Comparison of ENCODE assay signal across 9 mouse cellular contexts in the genomic region with DNA sequence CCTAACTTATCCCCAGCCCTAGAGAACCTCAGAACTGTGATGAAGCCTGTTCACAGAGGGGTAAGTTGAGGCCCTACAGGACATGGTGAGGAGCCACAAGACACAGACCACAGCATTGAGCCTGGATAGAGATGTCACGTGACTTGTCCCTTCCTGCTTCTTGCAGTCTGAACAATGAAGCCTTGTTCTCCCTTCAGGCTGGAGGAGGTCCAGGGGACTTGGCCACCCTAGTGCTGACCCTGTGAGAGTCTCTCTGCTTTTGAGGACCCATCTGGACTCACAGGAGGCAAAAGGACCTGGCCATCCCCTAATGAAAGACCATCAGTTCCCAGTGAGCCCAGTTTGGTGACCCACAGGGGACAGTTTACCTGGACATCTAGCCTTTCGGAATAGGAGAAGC. TPM values are rescaled to one million over a fixed set of nuclear protein-coding genes. Genes with fewer than 3 reads are reported as not detected.
DNase-seq lines count a peak whose midpoint lies in the region; ATAC-seq lines count a peak whose summit lies in the region.
"Had no signal": no experiment of that assay in that cellular context is flagged by ENCODE, and none has a peak within 500 bp of the region (broad histone marks: within the 10 kb centered on the region; RNA-seq: fewer than 3 reads in every experiment).

No protein-coding gene starts in this region.

- H3K4me1 ChIP-seq in heart, embryonic 13.5 days, result peaks cover 43% of the 10 kb centered on the region
- H3K4me1 ChIP-seq in heart, embryonic 11.5 days (ENCODE audit: control insufficient read depth, insufficient read depth, low read length), result peaks cover 11% of the 10 kb centered on the region; the same call in 1 of the 2 replicates
- peaks cover 23% of the 10 kb centered on the region for H3K4me1 ChIP-seq in intestine, embryonic 16.5 days (ENCODE audit: control insufficient read depth, insufficient read depth, low read length)

- WGBS in heart, embryonic 13.5 days, result 62% methylated on average over 2 of the region's 2 CpGs
- WGBS in heart, embryonic 11.5 days (ENCODE audit: insufficient replicate concordance), result 56% methylated on average over 2 of the region's 2 CpGs
- WGBS in intestine, embryonic 16.5 days, result 72% methylated on average over 2 of the region's 2 CpGs

- peak; percentile 31 to 62 for DNase-seq in right cerebral cortex, adult 2 months (ENCODE audit: low spot score in 2 of 2)
- no peak for DNase-seq in right cerebral cortex, postnatal 25 days
- DNase-seq in layer of hippocampus, postnatal 10 days (ENCODE audit: low spot score in 2 of 2), result peak; percentile 51 to 52
- DNase-seq in thymus, postnatal 10 days (ENCODE audit: low spot score in 2 of 2), result no peak

- H3K4me2 ChIP-seq in heart, embryonic 13.5 days, result no peak overlapping the region
- H3K4me2 ChIP-seq in heart, embryonic 11.5 days, result no peak overlapping the region
- H3K4me2 ChIP-seq in intestine, embryonic 16.5 days (ENCODE audit: low read depth, low read length), result no peak overlapping the region
- H3K4me2 ChIP-seq: embryonic facial prominence, embryonic 13.5 days had no signal

- H3K9ac ChIP-seq in heart, embryonic 13.5 days, result no peak overlapping the region
- no peak overlapping the region for H3K9ac ChIP-seq in heart, embryonic 11.5 days (ENCODE audit: low read depth, low read length)
- H3K9ac ChIP-seq in intestine, embryonic 16.5 days (ENCODE audit: low read depth, low read length), result no peak overlapping the region
- H3K9ac ChIP-seq: embryonic facial prominence, embryonic 13.5 days had no signal

- 0 out of 2 replicates have a peak overlapping the region, but pooled peaks have one; percentile 8 for H3K27ac ChIP-seq in heart, embryonic 13.5 days (replicated peaks)
- no peak overlapping the region for H3K27ac ChIP-seq in heart, embryonic 11.5 days (ENCODE audit: low read depth, low read length)
- no peak overlapping the region for H3K27ac ChIP-seq in intestine, embryonic 16.5 days (ENCODE audit: low read length)
- H3K27ac ChIP-seq: embryonic facial prominence, embryonic 13.5 days had no signal

- no peak overlapping the region for H3K4me3 ChIP-seq in heart, embryonic 13.5 days
- H3K4me3 ChIP-seq in heart, embryonic 11.5 days (ENCODE audit: low read depth, low read length), result no peak overlapping the region
- no peak overlapping the region for H3K4me3 ChIP-seq in intestine, embryonic 16.5 days (ENCODE audit: low read length)
- H3K4me3 ChIP-seq: embryonic facial prominence, embryonic 13.5 days had no signal

- ATAC-seq in heart, embryonic 13.5 days (ENCODE audit: extremely low read depth, insufficient number of reproducible peaks, low FRiP score, low TSS enrichment), result no peak
- ATAC-seq in heart, embryonic 11.5 days (replicated peaks; ENCODE audit: insufficient number of reproducible peaks, low FRiP score, low TSS enrichment), result no peak
- ATAC-seq in intestine, embryonic 16.5 days, result no peak
- ATAC-seq: midbrain, embryonic 16.5 days had no signal

- no peaks in the 10 kb centered on the region for H3K9me3 ChIP-seq in heart, embryonic 13.5 days
- no peaks in the 10 kb centered on the region for H3K9me3 ChIP-seq in heart, embryonic 11.5 days (replicated peaks; ENCODE audit: control insufficient read depth, low read length)
- H3K9me3 ChIP-seq in intestine, embryonic 16.5 days (ENCODE audit: control insufficient read depth, low read length), result no peaks in the 10 kb centered on the region
- H3K9me3 ChIP-seq: embryonic facial prominence, embryonic 13.5 days had no signal

- peaks cover 15% of the 10 kb centered on the region; the same call in 1 of the 2 replicates for H3K27me3 ChIP-seq in heart, embryonic 13.5 days (replicated peaks)
- H3K27me3 ChIP-seq in heart, embryonic 11.5 days (ENCODE audit: control insufficient read depth, insufficient read depth, low read length), result no peaks in the 10 kb centered on the region
- H3K27me3 ChIP-seq in intestine, embryonic 16.5 days (replicated peaks; ENCODE audit: control insufficient read depth, insufficient read depth, low read length), result no peaks in the 10 kb centered on the region
- H3K27me3 ChIP-seq: embryonic facial prominence, embryonic 13.5 days had no signal

- no peaks in the 10 kb centered on the region for H3K36me3 ChIP-seq in heart, embryonic 13.5 days
- H3K36me3 ChIP-seq in heart, embryonic 11.5 days (ENCODE audit: control insufficient read depth, insufficient read depth, low read length), result no peaks in the 10 kb centered on the region
- H3K36me3 ChIP-seq in intestine, embryonic 16.5 days (ENCODE audit: control insufficient read depth, insufficient read depth, low read length), result no peaks in the 10 kb centered on the region
- H3K36me3 ChIP-seq: embryonic facial prominence, embryonic 13.5 days had no signal

RNA-seq across cellular contexts. Expression of a gene that starts 0.4 kb away (rescaled TPM):
- 0.88 and 2.8 TPM in 2 replicates for polyA plus RNA-seq in heart, embryonic 13.5 days (2015; fragmentation: Nextera tagmentation; extraction: Ambion mirVana)
- 0.49 and 0.59 TPM in 2 replicates for polyA plus RNA-seq in heart, embryonic 11.5 days (2014; fragmentation: Nextera tagmentation; extraction: Ambion mirVana)
- 10 to 100 TPM; 31.6 to 42.5 TPM for total RNA-seq in layer of hippocampus, postnatal 10 days (2021)
- 5.9 and 8.4 TPM in 2 replicates for polyA plus RNA-seq in intestine, embryonic 16.5 days (2015; fragmentation: Nextera tagmentation; extraction: Ambion mirVana)

RNA-seq across cellular contexts. Expression of a gene that starts 6.8 kb away (rescaled TPM):
- 0.08 and 0.69 TPM in 2 replicates for polyA plus RNA-seq in heart, embryonic 13.5 days (2015; fragmentation: Nextera tagmentation; extraction: Ambion mirVana)
- polyA plus RNA-seq in heart, embryonic 11.5 days (2014; fragmentation: Nextera tagmentation; extraction: Ambion mirVana), result not detected in 2 replicates
- under 1 TPM in 1 of 2 experiments, not detected in 1; 0.13 TPM for total RNA-seq in layer of hippocampus, postnatal 10 days (2021)
- 2.3 and 2.9 TPM in 2 replicates for polyA plus RNA-seq in intestine, embryonic 16.5 days (2015; fragmentation: Nextera tagmentation; extraction: Ambion mirVana)

RNA-seq across cellular contexts. Expression of a gene that starts 48.5 kb away (rescaled TPM):
- polyA plus RNA-seq in heart, embryonic 13.5 days (2015; fragmentation: Nextera tagmentation; extraction: Ambion mirVana), result 20.5 and 20.7 TPM in 2 replicates
- 24.6 and 28.4 TPM in 2 replicates for polyA plus RNA-seq in heart, embryonic 11.5 days (2014; fragmentation: Nextera tagmentation; extraction: Ambion mirVana)
- 10 to 100 TPM; 34.7 to 38.7 TPM for total RNA-seq in layer of hippocampus, postnatal 10 days (2021)
- polyA plus RNA-seq in intestine, embryonic 16.5 days (2015; fragmentation: Nextera tagmentation; extraction: Ambion mirVana), result 35.5 and 37.6 TPM in 2 replicates

Comparison
In these comparisons a context has a peak if more than half of its experiments do, and no peak if none do; other contexts are left out.
1. DNase-seq: peak in right cerebral cortex, adult 2 months (2 of 2) and layer of hippocampus, postnatal 10 days (2 of 2); none in right cerebral cortex, postnatal 25 days (single experiment) and thymus, postnatal 10 days (0 of 2).